Mouse (Mus musculus) ES-Bruce4 (cell line): ENCODE data around the gene Olfr1440.

Source experiments
- CTCF ChIP-seq: IDR thresholded peaks from one replicate; pipeline ENCODE4 v1.8.1; 2011; ENCODE audit warnings: low read depth, low read length
- EP300 ChIP-seq: IDR thresholded peaks from 2 replicates; pipeline ENCODE4 v1.6.1; 2011; ENCODE audit warnings: low read depth, low read length; ENCODE audit not compliant: insufficient read depth
- POLR2A ChIP-seq: IDR thresholded peaks from one replicate; pipeline ENCODE4 v1.8.1; 2011; ENCODE audit warnings: low read length; ENCODE audit not compliant: insufficient read depth

- TF ChIP-seq POLR2A = no peak
- no peak for TF ChIP-seq CTCF
- TF ChIP-seq EP300 = no peak
These were observed 14.1 kb upstream of the Olfr1440 start for GRCm38 (mm10) chr19:12373004-12373403.
